In the genomic region with DNA sequence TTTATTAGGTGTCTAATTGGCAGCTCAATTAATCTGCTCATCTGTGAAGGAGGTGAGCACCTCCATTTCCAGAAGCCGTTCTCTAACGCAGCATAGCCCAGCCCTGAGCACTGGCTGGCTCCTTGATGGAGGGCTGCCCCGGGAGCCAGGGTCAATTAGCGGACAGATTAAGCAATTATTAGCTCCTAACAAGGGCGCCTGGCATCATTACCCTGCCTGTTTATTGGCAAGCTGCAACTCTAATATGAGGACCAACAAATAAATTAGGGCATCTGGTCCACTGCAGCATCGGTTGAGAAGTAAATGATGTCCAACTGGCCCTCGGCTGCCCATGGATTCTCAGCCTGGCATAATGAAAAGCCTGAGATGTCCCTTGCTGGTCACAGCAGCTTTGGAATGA, we compare ENCODE assay signal across 16 mouse cellular contexts.
A peak's percentile ranks its signal among the peaks of the same experiment; 100 is the strongest.
DNase-seq lines count a peak whose midpoint lies in the region; ATAC-seq lines count a peak whose summit lies in the region.
"Had no signal": no experiment of that assay in that cellular context is flagged by ENCODE, and none has a peak within 500 bp of the region (broad histone marks: within the 10 kb centered on the region; RNA-seq: fewer than 3 reads in every experiment).

No protein-coding gene starts in this region.

- no peak overlapping the region for H3K4me2 ChIP-seq in forebrain, embryonic 11.5 days (ENCODE audit: low read depth, low read length, severe bottlenecking)
- H3K4me2 ChIP-seq in forebrain, embryonic 15.5 days (replicated peaks) = no peak overlapping the region
- no peak overlapping the region for H3K4me2 ChIP-seq in forebrain, embryonic 16.5 days (ENCODE audit: low read length)
- H3K4me2 ChIP-seq: embryonic facial prominence, embryonic 12.5 days; liver, embryonic 12.5 days; lung, embryonic 15.5 days had no signal

- no peaks in the 10 kb centered on the region for H3K4me1 ChIP-seq in forebrain, embryonic 11.5 days (replicated peaks; ENCODE audit: control insufficient read depth, insufficient read depth, low read length)
- no peaks in the 10 kb centered on the region for H3K4me1 ChIP-seq in forebrain, embryonic 15.5 days
- no peaks in the 10 kb centered on the region for H3K4me1 ChIP-seq in forebrain, embryonic 16.5 days (replicated peaks; ENCODE audit: control insufficient read depth, insufficient read depth, low read length)
- H3K4me1 ChIP-seq: embryonic facial prominence, embryonic 12.5 days; heart, embryonic 10.5 days; liver, embryonic 12.5 days; lung, embryonic 15.5 days had no signal

- no peaks in the 10 kb centered on the region for H3K36me3 ChIP-seq in forebrain, embryonic 11.5 days (ENCODE audit: control insufficient read depth, insufficient read depth, low read length)
- H3K36me3 ChIP-seq in forebrain, embryonic 15.5 days = no peaks in the 10 kb centered on the region
- H3K36me3 ChIP-seq in forebrain, embryonic 16.5 days (ENCODE audit: control insufficient read depth, insufficient read depth) = no peaks in the 10 kb centered on the region
- H3K36me3 ChIP-seq: embryonic facial prominence, embryonic 12.5 days; heart, embryonic 10.5 days; liver, embryonic 12.5 days; lung, embryonic 15.5 days had no signal

- no peaks in the 10 kb centered on the region for H3K27me3 ChIP-seq in forebrain, embryonic 11.5 days (ENCODE audit: control insufficient read depth, insufficient read depth, low read length)
- no peaks in the 10 kb centered on the region for H3K27me3 ChIP-seq in forebrain, embryonic 15.5 days
- no peaks in the 10 kb centered on the region for H3K27me3 ChIP-seq in forebrain, embryonic 16.5 days (replicated peaks; ENCODE audit: control insufficient read depth, insufficient read depth, low read length)
- H3K27me3 ChIP-seq: embryonic facial prominence, embryonic 12.5 days; liver, embryonic 12.5 days; lung, embryonic 15.5 days had no signal

- H3K9ac ChIP-seq in forebrain, embryonic 11.5 days (ENCODE audit: low read length) = no peak overlapping the region
- H3K9ac ChIP-seq in forebrain, embryonic 15.5 days (replicated peaks) = no peak overlapping the region
- no peak overlapping the region for H3K9ac ChIP-seq in forebrain, embryonic 16.5 days (replicated peaks; ENCODE audit: low read depth, low read length)
- H3K9ac ChIP-seq: embryonic facial prominence, embryonic 12.5 days; liver, embryonic 12.5 days; lung, embryonic 15.5 days had no signal

- no peaks in the 10 kb centered on the region for H3K9me3 ChIP-seq in forebrain, embryonic 11.5 days (ENCODE audit: control insufficient read depth, low read length)
- H3K9me3 ChIP-seq in forebrain, embryonic 15.5 days = no peaks in the 10 kb centered on the region
- H3K9me3 ChIP-seq in forebrain, embryonic 16.5 days (ENCODE audit: control insufficient read depth, low read length) = no peaks in the 10 kb centered on the region
- H3K9me3 ChIP-seq: embryonic facial prominence, embryonic 12.5 days; heart, embryonic 10.5 days; liver, embryonic 12.5 days; lung, embryonic 15.5 days had no signal

- no peak overlapping the region for H3K27ac ChIP-seq in forebrain, embryonic 11.5 days (ENCODE audit: low read depth, low read length)
- no peak overlapping the region for H3K27ac ChIP-seq in forebrain, embryonic 15.5 days (replicated peaks)
- no peak overlapping the region for H3K27ac ChIP-seq in forebrain, embryonic 16.5 days (ENCODE audit: low read length)
- H3K27ac ChIP-seq: embryonic facial prominence, embryonic 12.5 days; heart, embryonic 10.5 days; liver, embryonic 12.5 days; lung, embryonic 15.5 days had no signal

- DNase-seq in forebrain, embryonic 11.5 days (ENCODE audit: low spot score) = peak; percentile 57
- peak; percentile 3 for DNase-seq in left cerebral cortex, postnatal 4 days
- no peak for DNase-seq in left cerebral cortex, postnatal 14 days (ENCODE audit: low spot score in 2 of 2)
- no peak for DNase-seq in lung, postnatal 14 days
- DNase-seq: gastrocnemius, postnatal 25 days; heart, postnatal 14 days; kidney, adult 11 months; kidney, postnatal 25 days; thymus, postnatal 14 days had no signal

- WGBS in forebrain, embryonic 11.5 days = 56% methylated on average over 7 of the region's 7 CpGs
- WGBS in forebrain, embryonic 15.5 days = 29% methylated on average over 7 of the region's 7 CpGs
- WGBS in forebrain, embryonic 16.5 days = 16% methylated on average over 7 of the region's 7 CpGs

- intact Hi-C loops in left cerebral cortex, postnatal 4 days (cut with DNase I) = no loop called here
- intact Hi-C loops in left cerebral cortex, postnatal 14 days (cut with DNase I) = no loop called here

- peak; percentile 75 for ATAC-seq in forebrain, embryonic 11.5 days (replicated peaks; ENCODE audit: low FRiP score)
- ATAC-seq in forebrain, embryonic 15.5 days (replicated peaks) = no peak
- ATAC-seq in forebrain, embryonic 16.5 days = peak; percentile 45; the same call in 1 of the 2 replicates
- no peak for ATAC-seq in inflammation-experienced regulatory T-cells, adult 6 months
- ATAC-seq: liver, embryonic 12.5 days had no signal

- H3K4me3 ChIP-seq in forebrain, embryonic 11.5 days (ENCODE audit: low read depth, low read length) = no peak overlapping the region
- no peak overlapping the region for H3K4me3 ChIP-seq in forebrain, embryonic 15.5 days
- no peak overlapping the region for H3K4me3 ChIP-seq in forebrain, embryonic 16.5 days (replicated peaks; ENCODE audit: low read length)
- H3K4me3 ChIP-seq: embryonic facial prominence, embryonic 12.5 days; heart, embryonic 10.5 days; liver, embryonic 12.5 days; lung, embryonic 15.5 days had no signal

Comparison
In these comparisons a context has a peak if more than half of its experiments do, and no peak if none do; other contexts are left out.
1. ATAC-seq: peak in forebrain, embryonic 11.5 days (single experiment) and forebrain, embryonic 16.5 days (single experiment); none in forebrain, embryonic 15.5 days (single experiment) and inflammation-experienced regulatory T-cells, adult 6 months (single experiment).
2. DNase-seq: peak in forebrain, embryonic 11.5 days (single experiment) and left cerebral cortex, postnatal 4 days (single experiment); none in left cerebral cortex, postnatal 14 days (0 of 2) and lung, postnatal 14 days (single experiment).